Mouse (Mus musculus): ENCODE data around the gene Nln. TPM values are rescaled to one million over a fixed set of nuclear protein-coding genes. Genes with fewer than 3 reads are reported as not detected.

Gene Nln
- 2.0 and 3.1 TPM in 2 replicates for polyA plus RNA-seq (2012; rRNA removed)

GRCm38 (mm10) chr13:104109288-104109815 lies at the start of gene Nln, which contains the start of gene Sgtb:
Gene Nln, minus strand, starts transcription at chr13:104109614.
Gene Sgtb, plus strand, starts transcription at chr13:104109741.
- H3K27me3 ChIP-seq (ENCODE audit: control insufficient read depth, insufficient read depth, low read length): no peaks in the 10 kb centered on the region
- TF ChIP-seq CTCF (IDR thresholded peaks at IDR 0.05; ENCODE audit: extremely low read depth, insufficient read length, insufficient replicate concordance, low read depth, low read length) (no peak), POLR2A (IDR thresholded peaks at IDR 0.05; ENCODE audit: low read depth, low read length) (peak; percentile 36; the same call in 1 of the 2 replicates)
- H3K36me3 ChIP-seq (ENCODE audit: control insufficient read depth, insufficient read depth, low read length): no peaks in the 10 kb centered on the region
- peak within 1 kb of the TSS; percentile 84 for H3K4me3 ChIP-seq (ENCODE audit: low read depth, low read length)
- under 1% methylated on average over 34 of the region's 44 CpGs for WGBS
- peaks cover 2% of the 10 kb centered on the region for H3K4me1 ChIP-seq (ENCODE audit: control insufficient read depth, insufficient read depth, insufficient read length, low read length)
- H3K27ac ChIP-seq (ENCODE audit: insufficient read depth, low read depth, low read length): peak within 1 kb of the TSS; percentile 40; the same call in 1 of the 2 replicates

GRCm38 (mm10) chr13:104155686-104156085 lies 46.3 kb upstream of the Nln start:
- Histone ChIP-seq H3K27me3 (ENCODE audit: control insufficient read depth, insufficient read depth, low read length) (no peaks in the 10 kb centered on the region), H3K4me1 (ENCODE audit: control insufficient read depth, insufficient read depth, insufficient read length, low read length) (no peaks in the 10 kb centered on the region), H3K36me3 (ENCODE audit: control insufficient read depth, insufficient read depth, low read length) (peaks cover 41% of the 10 kb centered on the region), H3K27ac (ENCODE audit: insufficient read depth, low read depth, low read length) (no peak overlapping the region), H3K4me3 (ENCODE audit: low read depth, low read length) (no peak overlapping the region)
- TF ChIP-seq CTCF (IDR thresholded peaks at IDR 0.05; ENCODE audit: extremely low read depth, insufficient read length, insufficient replicate concordance, low read depth, low read length): no peak
- TF ChIP-seq POLR2A (IDR thresholded peaks at IDR 0.05; ENCODE audit: low read depth, low read length): no peak
- WGBS: 79% methylated on average over 1 of the region's 1 CpGs

- 91% methylated on average over 7 of the region's 7 CpGs for WGBS
- H3K27me3 ChIP-seq (ENCODE audit: control insufficient read depth, insufficient read depth, low read length): no peaks in the 10 kb centered on the region
- H3K36me3 ChIP-seq (ENCODE audit: control insufficient read depth, insufficient read depth, low read length): peaks cover 38% of the 10 kb centered on the region
- no peak for TF ChIP-seq CTCF (IDR thresholded peaks at IDR 0.05; ENCODE audit: extremely low read depth, insufficient read length, insufficient replicate concordance, low read depth, low read length)
- no peak for TF ChIP-seq POLR2A (IDR thresholded peaks at IDR 0.05; ENCODE audit: low read depth, low read length)
- H3K4me1 ChIP-seq (ENCODE audit: control insufficient read depth, insufficient read depth, insufficient read length, low read length): no peaks in the 10 kb centered on the region
- no peak overlapping the region for H3K4me3 ChIP-seq (ENCODE audit: low read depth, low read length)
- no peak overlapping the region for H3K27ac ChIP-seq (ENCODE audit: insufficient read depth, low read depth, low read length)
Observed at GRCm38 (mm10) chr13:104155106-104155505, 45.7 kb upstream of the Nln start.

GRCm38 (mm10) chr13:104154180-104154579 lies 44.8 kb upstream of the Nln start:
- WGBS: 94% methylated on average over 5 of the region's 5 CpGs
- H3K27me3 ChIP-seq (ENCODE audit: control insufficient read depth, insufficient read depth, low read length): no peaks in the 10 kb centered on the region
- H3K4me3 ChIP-seq (ENCODE audit: low read depth, low read length): no peak overlapping the region
- peaks cover 39% of the 10 kb centered on the region for H3K36me3 ChIP-seq (ENCODE audit: control insufficient read depth, insufficient read depth, low read length)
- TF ChIP-seq POLR2A (IDR thresholded peaks at IDR 0.05; ENCODE audit: low read depth, low read length): no peak
- no peak for TF ChIP-seq CTCF (IDR thresholded peaks at IDR 0.05; ENCODE audit: extremely low read depth, insufficient read length, insufficient replicate concordance, low read depth, low read length)
- H3K27ac ChIP-seq (ENCODE audit: insufficient read depth, low read depth, low read length): no peak overlapping the region
- no peaks in the 10 kb centered on the region for H3K4me1 ChIP-seq (ENCODE audit: control insufficient read depth, insufficient read depth, insufficient read length, low read length)

GRCm38 (mm10) chr13:104145646-104146045 lies 36.2 kb upstream of the Nln start:
- H3K27ac ChIP-seq (ENCODE audit: insufficient read depth, low read depth, low read length): no peak overlapping the region
- TF ChIP-seq POLR2A (IDR thresholded peaks at IDR 0.05; ENCODE audit: low read depth, low read length): no peak
- no peak for TF ChIP-seq CTCF (IDR thresholded peaks at IDR 0.05; ENCODE audit: extremely low read depth, insufficient read length, insufficient replicate concordance, low read depth, low read length)
- H3K4me1 ChIP-seq (ENCODE audit: control insufficient read depth, insufficient read depth, insufficient read length, low read length): no peaks in the 10 kb centered on the region
- 76% methylated on average over 3 of the region's 3 CpGs for WGBS
- H3K36me3 ChIP-seq (ENCODE audit: control insufficient read depth, insufficient read depth, low read length): peaks cover 37% of the 10 kb centered on the region
- no peak overlapping the region for H3K4me3 ChIP-seq (ENCODE audit: low read depth, low read length)
- H3K27me3 ChIP-seq (ENCODE audit: control insufficient read depth, insufficient read depth, low read length): no peaks in the 10 kb centered on the region

- no peak for TF ChIP-seq CTCF (IDR thresholded peaks at IDR 0.05; ENCODE audit: extremely low read depth, insufficient read length, insufficient replicate concordance, low read depth, low read length)
- no peak for TF ChIP-seq POLR2A (IDR thresholded peaks at IDR 0.05; ENCODE audit: low read depth, low read length)
- 86% methylated on average over 9 of the region's 9 CpGs for WGBS
- Histone ChIP-seq H3K27me3 (ENCODE audit: control insufficient read depth, insufficient read depth, low read length) (no peaks in the 10 kb centered on the region), H3K4me3 (ENCODE audit: low read depth, low read length) (no peak overlapping the region), H3K27ac (ENCODE audit: insufficient read depth, low read depth, low read length) (no peak overlapping the region), H3K36me3 (ENCODE audit: control insufficient read depth, insufficient read depth, low read length) (peaks cover 35% of the 10 kb centered on the region), H3K4me1 (ENCODE audit: control insufficient read depth, insufficient read depth, insufficient read length, low read length) (no peaks in the 10 kb centered on the region)
Observed at GRCm38 (mm10) chr13:104144871-104145270, 35.5 kb upstream of the Nln start.

GRCm38 (mm10) chr13:104139369-104140209 lies 30.2 kb upstream of the Nln start:
- no peak overlapping the region for H3K27ac ChIP-seq (ENCODE audit: insufficient read depth, low read depth, low read length)
- 28% methylated on average over 13 of the region's 13 CpGs for WGBS

More at GRCm38 (mm10) chr13:104139369-104140209, 30.2 kb upstream of the Nln start:
- H3K4me1 ChIP-seq (ENCODE audit: control insufficient read depth, insufficient read depth, insufficient read length, low read length): no peaks in the 10 kb centered on the region
- 0 out of 2 replicates have a peak overlapping the region, but pooled peaks have one; percentile 9 for H3K4me3 ChIP-seq (ENCODE audit: low read depth, low read length)
- H3K36me3 ChIP-seq (ENCODE audit: control insufficient read depth, insufficient read depth, low read length): peaks cover 7% of the 10 kb centered on the region
- TF ChIP-seq POLR2A (IDR thresholded peaks at IDR 0.05; ENCODE audit: low read depth, low read length): no peak
- peak; percentile 85; the same call in 1 of the 2 replicates for TF ChIP-seq CTCF (IDR thresholded peaks at IDR 0.05; ENCODE audit: extremely low read depth, insufficient read length, insufficient replicate concordance, low read depth, low read length)
- no peaks in the 10 kb centered on the region; the same call in 1 of the 2 replicates for H3K27me3 ChIP-seq (ENCODE audit: control insufficient read depth, insufficient read depth, low read length)
